Mouse (Mus musculus) cortical plate, adult 2 months (tissue): ENCODE data around the gene Acox2.

Experiments used
- CTCF ChIP-seq: fragments of 200-500 bp; IDR thresholded peaks from 2 replicates; pipeline ENCODE4 v1.5.1; 2011; ENCODE audit warnings: mild to moderate bottlenecking, control low read depth, low read length; ENCODE audit not compliant: insufficient read depth; ENCODE audit errors: extremely low read depth
- POLR2A ChIP-seq: fragments of 200-500 bp; IDR thresholded peaks from 2 replicates; pipeline ENCODE4 v1.6.1; 2011; ENCODE audit warnings: mild to moderate bottlenecking, low read length, control low read depth; ENCODE audit not compliant: insufficient read depth; ENCODE audit errors: extremely low read depth

DNA sequence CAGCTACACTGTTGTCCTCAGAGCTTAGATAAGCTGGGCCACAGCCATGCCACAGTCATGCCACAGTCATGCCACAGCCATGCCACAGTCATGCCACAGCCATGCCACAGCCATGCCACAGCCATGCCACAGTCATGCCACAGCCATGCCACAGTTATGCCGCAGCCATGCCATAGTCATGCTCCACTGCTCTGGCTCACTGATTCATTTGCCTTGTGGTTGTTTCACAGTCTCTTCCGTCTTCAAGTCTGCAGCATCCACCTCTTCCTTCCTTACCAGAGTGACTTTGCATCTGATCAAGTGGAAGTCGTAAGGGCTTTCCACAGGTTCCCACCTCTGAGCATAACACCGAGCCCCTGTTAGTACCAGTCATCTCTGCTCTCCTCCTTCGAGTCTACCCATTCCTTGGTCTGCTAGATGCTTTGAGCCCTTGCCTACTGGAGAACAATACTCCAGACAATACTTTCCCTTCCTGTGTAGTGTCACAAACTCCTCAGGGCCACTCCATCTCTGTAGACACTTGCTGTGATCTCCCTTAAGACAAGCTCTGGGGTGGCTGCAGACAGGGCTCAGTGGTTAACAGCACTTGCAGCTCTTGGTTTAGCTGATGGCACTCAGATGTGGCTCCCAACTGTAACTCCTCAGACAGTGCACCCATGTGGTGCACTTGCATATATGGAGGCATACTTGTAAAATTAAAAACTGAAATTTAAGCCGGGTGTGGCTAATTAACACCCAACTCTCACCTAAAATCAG, 26.8 kb downstream of the Acox2 start:
- TF ChIP-seq POLR2A (no peak), CTCF (no peak)
